Mouse (Mus musculus) brain, embryonic 14.5 days (tissue): ENCODE results near the gene Zyx.

Experiments
- CTCF ChIP-seq: fragments of 200-500 bp; IDR thresholded peaks from 2 replicates; pipeline ENCODE4 v1.5.1; 2012; ENCODE audit warnings: inconsistent platforms, mild to moderate bottlenecking, moderate library complexity, borderline replicate concordance; ENCODE audit not compliant: insufficient read depth, insufficient read length; ENCODE audit errors: extremely low read depth
- POLR2A ChIP-seq: fragments of 200-500 bp; IDR thresholded peaks from 2 replicates; pipeline ENCODE4 v1.6.1; 2012; ENCODE audit warnings: mild to moderate bottlenecking, inconsistent platforms, borderline replicate concordance; ENCODE audit not compliant: poor library complexity, insufficient read depth, insufficient read length, severe bottlenecking; ENCODE audit errors: extremely low read depth

DNA sequence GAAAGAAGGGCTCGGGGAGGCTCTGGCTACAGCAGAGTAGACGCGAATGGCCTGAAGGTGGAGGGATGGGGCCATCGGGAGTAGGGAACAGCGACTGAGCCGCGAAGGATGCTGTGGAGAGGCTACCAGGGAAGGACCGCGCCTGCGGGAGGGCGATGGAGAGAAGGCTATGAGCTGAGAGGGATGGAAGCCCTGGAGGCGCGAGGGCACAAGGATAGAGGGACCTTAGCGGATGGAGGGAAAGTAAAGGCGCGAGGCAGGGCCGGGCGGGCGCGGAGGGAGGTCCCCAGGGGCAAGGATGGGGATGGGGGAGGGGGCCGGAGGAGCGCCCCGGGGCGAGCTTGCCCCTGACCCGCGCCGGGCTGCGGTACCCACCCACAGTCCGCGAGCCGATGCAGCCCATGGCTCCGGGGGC is 25.4 kb upstream of the Zyx start:
- TF ChIP-seq CTCF (no peak), POLR2A (no peak)
